ENCODE assay signal across 9 mouse cellular contexts in genomic region chr8:91804403-91805253, GRCm38 (mm10). TPM values are rescaled to one million over a fixed set of nuclear protein-coding genes. Genes with fewer than 3 reads are reported as not detected.
DNase-seq lines count a peak whose midpoint lies in the region; ATAC-seq and TF ChIP-seq lines count a peak whose summit lies in the region.
"Had no signal": no experiment of that assay in that cellular context is flagged by ENCODE, and none has a peak within 500 bp of the region (broad histone marks: within the 10 kb centered on the region; RNA-seq: fewer than 3 reads in every experiment).

No protein-coding gene starts in this region.

- no peak overlapping the region for H3K27ac ChIP-seq in heart, embryonic 13.5 days (replicated peaks)
- H3K27ac ChIP-seq in embryonic facial prominence, embryonic 14.5 days (replicated peaks; ENCODE audit: low read depth, low read length), result no peak overlapping the region
- H3K27ac ChIP-seq in kidney, postnatal 0 days, result no peak overlapping the region
- H3K27ac ChIP-seq in neural tube, embryonic 11.5 days (ENCODE audit: low read depth, low read length), result no peak overlapping the region; the same call in 1 of the 2 replicates

- H3K4me1 ChIP-seq in heart, embryonic 13.5 days, result peaks cover 55% of the 10 kb centered on the region
- H3K4me1 ChIP-seq in embryonic facial prominence, embryonic 14.5 days (ENCODE audit: control insufficient read depth, insufficient read depth, low read length), result peaks cover 21% of the 10 kb centered on the region
- H3K4me1 ChIP-seq in kidney, postnatal 0 days (replicated peaks; ENCODE audit: insufficient read depth, low read length), result peaks cover 26% of the 10 kb centered on the region
- H3K4me1 ChIP-seq in neural tube, embryonic 11.5 days (ENCODE audit: control insufficient read depth, insufficient read depth, low read length), result peaks cover 43% of the 10 kb centered on the region

- peak overlapping the region; percentile 75 for H3K9ac ChIP-seq in heart, embryonic 13.5 days
- H3K9ac ChIP-seq in embryonic facial prominence, embryonic 14.5 days (ENCODE audit: low read depth, low read length), result peak overlapping the region; percentile 60
- no peak overlapping the region for H3K9ac ChIP-seq in kidney, postnatal 0 days (ENCODE audit: low read depth, low read length)
- H3K9ac ChIP-seq in neural tube, embryonic 11.5 days (ENCODE audit: low read length), result peak overlapping the region; percentile 63

- no peaks in the 10 kb centered on the region for H3K36me3 ChIP-seq in heart, embryonic 13.5 days
- H3K36me3 ChIP-seq in embryonic facial prominence, embryonic 14.5 days (ENCODE audit: control insufficient read depth, insufficient read depth, low read length), result 0 out of 2 replicates have a peak, but pooled peaks cover 5% of the 10 kb centered on the region
- H3K36me3 ChIP-seq in kidney, postnatal 0 days (ENCODE audit: insufficient read depth, low read length), result no peaks in the 10 kb centered on the region
- H3K36me3 ChIP-seq in neural tube, embryonic 11.5 days (ENCODE audit: control insufficient read depth, insufficient read depth, low read length), result no peaks in the 10 kb centered on the region

- no peak for ATAC-seq in heart, embryonic 13.5 days (ENCODE audit: extremely low read depth, insufficient number of reproducible peaks, low FRiP score, low TSS enrichment)
- no peak for ATAC-seq in embryonic facial prominence, embryonic 14.5 days (ENCODE audit: low read depth)
- no peak for ATAC-seq in kidney, postnatal 0 days (replicated peaks; ENCODE audit: low FRiP score, low read depth)
- no peak for ATAC-seq in neural tube, embryonic 11.5 days (ENCODE audit: insufficient read depth, low FRiP score, low TSS enrichment)

- no peak for TF ChIP-seq CTCF in kidney, postnatal 0 days (IDR thresholded peaks at IDR 0.05; ENCODE audit: low read depth)

- no peak for DNase-seq in heart, adult 9 months (ENCODE audit: low spot score in 2 of 2)
- DNase-seq in embryonic facial prominence, embryonic 14.5 days (ENCODE audit: low spot score), result no peak
- DNase-seq in kidney, postnatal 0 days (ENCODE audit: low spot score), result no peak
- peak; percentile 69 for DNase-seq in neural tube, embryonic 11.5 days (ENCODE audit: low spot score)
- no peak for DNase-seq in B cell, adult 2 months
- no peak for DNase-seq in left cerebral cortex, adult 9 months (ENCODE audit: low spot score in 2 of 2)
- no peak for DNase-seq in adrenal gland, postnatal 25 days
- DNase-seq: layer of hippocampus, adult 9-11 months had no signal

- no peaks in the 10 kb centered on the region for H3K9me3 ChIP-seq in heart, embryonic 13.5 days
- H3K9me3 ChIP-seq in embryonic facial prominence, embryonic 14.5 days (ENCODE audit: control insufficient read depth, low read length), result no peaks in the 10 kb centered on the region
- no peaks in the 10 kb centered on the region for H3K9me3 ChIP-seq in kidney, postnatal 0 days (replicated peaks; ENCODE audit: low read length)
- H3K9me3 ChIP-seq in neural tube, embryonic 11.5 days (ENCODE audit: control insufficient read depth, low read length), result no peaks in the 10 kb centered on the region

- peak overlapping the region; percentile 47 for H3K4me3 ChIP-seq in heart, embryonic 13.5 days
- peak overlapping the region; percentile 39 for H3K4me3 ChIP-seq in embryonic facial prominence, embryonic 14.5 days (ENCODE audit: low read depth, low read length)
- peak overlapping the region; percentile 28; the same call in 1 of the 2 replicates for H3K4me3 ChIP-seq in kidney, postnatal 0 days (replicated peaks; ENCODE audit: low read depth, low read length)
- peak overlapping the region; percentile 33 for H3K4me3 ChIP-seq in neural tube, embryonic 11.5 days (ENCODE audit: low read depth, low read length)

- peaks cover 97% of the 10 kb centered on the region for H3K27me3 ChIP-seq in heart, embryonic 13.5 days (replicated peaks)
- H3K27me3 ChIP-seq in embryonic facial prominence, embryonic 14.5 days (replicated peaks; ENCODE audit: control insufficient read depth, insufficient read depth, low read length), result peaks cover 72% of the 10 kb centered on the region
- H3K27me3 ChIP-seq in kidney, postnatal 0 days (ENCODE audit: insufficient read depth, low read length), result peaks cover 77% of the 10 kb centered on the region
- H3K27me3 ChIP-seq in neural tube, embryonic 11.5 days (ENCODE audit: control insufficient read depth, insufficient read depth, low read length), result peaks cover 28% of the 10 kb centered on the region

- 5% methylated on average over 36 of the region's 36 CpGs for WGBS in heart, embryonic 13.5 days
- WGBS in embryonic facial prominence, embryonic 14.5 days, result 17% methylated on average over 28 of the region's 36 CpGs
- WGBS in kidney, postnatal 0 days, result 8% methylated on average over 36 of the region's 36 CpGs
- 1% methylated on average over 35 of the region's 36 CpGs for WGBS in neural tube, embryonic 11.5 days

- peak overlapping the region; percentile 69 for H3K4me2 ChIP-seq in heart, embryonic 13.5 days
- peak overlapping the region; percentile 75 for H3K4me2 ChIP-seq in embryonic facial prominence, embryonic 14.5 days (ENCODE audit: low read depth, low read length)
- peak overlapping the region; percentile 57 for H3K4me2 ChIP-seq in kidney, postnatal 0 days (ENCODE audit: low read length)
- H3K4me2 ChIP-seq in neural tube, embryonic 11.5 days (ENCODE audit: low read depth), result peak overlapping the region; percentile 59

RNA-seq across cellular contexts. Expression of gene Irx3, which starts 2.8 kb away (rescaled TPM):
- 12.8 and 14.6 TPM in 2 replicates for polyA plus RNA-seq in heart, embryonic 13.5 days (2015; fragmentation: Nextera tagmentation; extraction: Ambion mirVana)
- 11.0 and 12.3 TPM in 2 replicates for polyA plus RNA-seq in embryonic facial prominence, embryonic 14.5 days (2014; fragmentation: Nextera tagmentation; extraction: Ambion mirVana)
- 22.2 and 25.2 TPM in 2 replicates for polyA plus RNA-seq in kidney, postnatal 0 days (2015; fragmentation: Nextera tagmentation; extraction: Ambion mirVana)
- polyA plus RNA-seq in neural tube, embryonic 11.5 days (2014; fragmentation: Nextera tagmentation; extraction: Ambion mirVana), result 16.1 and 19.8 TPM in 2 replicates
- total RNA-seq in adrenal gland, postnatal 25 days (2021), result 9.2 and 10.8 TPM in 2 replicates
